Mouse (Mus musculus): ENCODE data around the gene Dyrk1a.
"Not testable (repeated sequence)": the region's sequence is repeated elsewhere in the genome, so short reads cannot be mapped to it uniquely, and the experiment has no call there.

Dyrk1a gene

DNA sequence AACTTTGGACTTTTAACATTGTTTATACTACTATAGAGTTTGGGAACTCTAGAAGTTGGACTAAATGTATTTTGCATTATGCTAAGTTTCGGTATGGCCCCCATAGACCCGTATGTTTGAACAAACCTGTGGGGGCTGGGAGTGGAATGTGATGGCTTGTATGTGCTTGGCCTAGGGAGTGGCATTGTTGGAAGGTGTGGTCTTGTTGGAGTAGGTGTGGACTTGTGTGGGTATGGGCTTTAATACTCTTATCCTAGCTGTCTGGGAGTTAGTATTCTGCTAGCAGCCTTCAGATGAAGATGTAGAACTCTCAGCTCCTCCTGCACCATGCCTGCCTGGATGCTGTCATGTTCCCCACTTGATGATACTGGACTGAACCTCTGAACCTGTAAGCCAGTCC lies 72.0 kb downstream of the Dyrk1a start:
- DNase-seq: no peak

DNA sequence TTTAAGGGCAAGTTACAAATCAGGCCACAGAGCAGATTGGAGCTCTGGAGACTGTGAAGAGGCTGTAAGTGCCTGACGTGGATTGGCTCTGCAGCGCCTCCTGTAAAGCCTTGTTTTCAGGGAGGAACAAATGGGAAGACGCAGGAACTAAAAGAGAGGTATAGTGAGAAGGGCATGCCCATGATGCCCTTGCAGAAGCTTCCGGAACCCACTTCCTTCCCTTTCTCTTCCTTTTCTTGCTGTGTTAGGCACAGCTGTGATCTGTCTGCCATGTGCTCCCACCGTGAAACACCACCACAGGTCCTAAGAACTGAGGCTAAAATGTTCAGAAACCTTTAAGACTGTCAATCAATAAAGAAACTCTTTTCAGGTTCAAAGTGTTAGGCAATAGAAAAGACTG lies 77.3 kb downstream of the Dyrk1a start:
- peak in 1 of 2 experiments; percentile 25 for DNase-seq

DNA sequence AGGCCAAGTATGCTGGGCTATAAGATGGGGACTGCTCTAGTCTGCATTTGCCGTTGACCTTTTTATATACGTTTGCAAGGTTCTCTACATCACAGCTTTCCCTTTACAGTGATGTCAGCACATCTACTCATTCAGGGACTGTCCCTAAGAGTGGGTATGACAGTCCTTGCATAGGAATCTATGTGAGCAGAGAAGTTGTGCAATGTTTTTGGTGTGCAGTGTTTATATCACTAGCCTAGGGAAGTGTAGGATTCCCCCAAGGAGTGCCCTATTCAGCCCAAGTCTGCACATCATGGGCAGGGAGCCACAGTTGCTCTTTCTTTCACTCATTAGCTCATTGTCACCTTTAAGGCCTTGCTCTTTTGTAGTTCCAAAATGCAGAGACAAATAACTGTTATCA lies 78.1 kb downstream of the Dyrk1a start:
- no peak for DNase-seq

DNA sequence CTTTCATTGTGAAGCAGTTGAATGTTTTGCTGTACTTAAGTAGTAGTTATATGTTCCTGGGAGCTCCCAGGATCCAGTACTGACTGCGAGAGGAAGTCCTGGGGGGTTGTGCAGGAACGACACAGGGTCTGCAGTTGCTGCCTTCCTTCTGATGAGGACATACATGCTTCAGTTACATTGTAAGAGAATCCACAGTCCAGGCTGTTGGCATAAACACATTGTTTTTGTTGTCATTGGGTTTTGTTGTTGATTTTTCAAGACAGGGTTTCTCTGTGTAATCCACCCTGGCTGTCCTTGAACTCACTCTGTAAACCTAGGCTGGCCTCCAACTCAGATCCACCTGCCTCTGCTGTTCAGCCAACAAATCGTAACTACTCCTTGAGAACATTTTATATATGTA lies 80.1 kb downstream of the Dyrk1a start:
- DNase-seq: no peak

DNA sequence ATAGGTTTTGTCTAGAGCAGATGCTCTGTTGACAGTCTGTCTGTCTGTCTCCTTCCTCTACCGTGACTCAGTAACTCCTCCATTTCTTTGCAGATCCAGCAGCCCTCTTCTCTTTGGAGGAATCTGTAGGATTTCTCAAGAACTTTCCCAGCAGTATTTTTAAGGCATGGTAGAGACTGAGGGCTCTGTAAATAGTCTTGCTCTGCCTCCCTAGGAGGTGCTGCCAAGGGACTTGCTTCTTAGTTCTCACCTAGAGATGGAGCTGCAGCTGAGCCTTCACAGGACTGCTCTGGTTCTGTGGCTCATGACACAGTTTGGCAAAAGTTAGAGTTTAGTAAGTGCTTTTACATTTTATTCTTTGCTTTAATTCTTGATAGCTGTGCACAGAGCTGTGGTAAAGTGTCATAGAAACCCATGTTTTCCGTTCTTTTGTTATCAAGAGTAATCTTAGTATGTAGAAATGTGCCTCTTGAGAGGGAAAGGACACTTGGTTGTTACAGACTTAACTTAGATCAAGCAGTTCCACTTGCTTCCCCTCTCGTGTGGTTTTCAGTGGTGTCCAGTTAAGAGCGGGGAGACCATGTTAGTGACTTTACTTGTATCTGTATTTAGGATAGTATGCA lies 82.4 kb downstream of the Dyrk1a start:
- no peak for DNase-seq

DNA sequence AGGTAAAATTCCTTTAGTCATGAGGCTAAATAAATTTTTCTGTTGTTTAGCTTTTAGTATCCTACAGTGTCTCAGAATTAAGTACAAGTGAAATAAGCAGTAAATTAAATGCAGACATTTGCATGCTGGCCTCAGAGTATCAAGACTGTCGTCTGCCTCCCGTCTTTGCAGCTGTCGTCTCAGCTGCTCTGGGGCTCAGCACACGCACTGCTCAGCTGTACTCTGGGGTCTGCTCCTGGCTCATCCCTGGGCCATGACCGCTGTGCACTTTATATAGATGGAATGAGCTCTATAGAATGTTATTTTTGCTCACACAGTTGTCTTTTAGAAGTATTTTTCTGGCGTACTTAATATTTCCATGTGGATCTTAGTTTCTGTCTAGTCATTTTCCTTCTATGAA lies 85.3 kb downstream of the Dyrk1a start:
- no peak for DNase-seq

DNA sequence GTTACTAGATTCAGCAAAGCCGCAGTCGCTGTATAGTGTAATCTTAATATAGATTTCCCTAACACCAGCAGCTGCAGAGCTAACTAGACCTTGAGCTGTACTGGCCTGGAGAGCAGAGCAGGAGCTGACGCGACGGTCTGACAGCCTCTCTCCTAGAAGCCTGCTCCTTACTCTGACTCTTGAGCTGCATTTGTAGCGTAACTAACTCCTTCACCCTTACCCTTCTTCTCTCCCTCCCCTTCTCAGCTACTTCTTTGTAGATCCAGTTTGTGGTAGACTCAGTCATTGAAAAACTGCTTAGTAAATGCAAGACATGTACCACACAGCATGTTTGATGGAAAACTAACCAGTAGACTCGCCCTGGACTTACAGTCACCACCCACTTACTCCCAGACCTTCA lies 87.1 kb downstream of the Dyrk1a start:
- DNase-seq: no peak

DNA sequence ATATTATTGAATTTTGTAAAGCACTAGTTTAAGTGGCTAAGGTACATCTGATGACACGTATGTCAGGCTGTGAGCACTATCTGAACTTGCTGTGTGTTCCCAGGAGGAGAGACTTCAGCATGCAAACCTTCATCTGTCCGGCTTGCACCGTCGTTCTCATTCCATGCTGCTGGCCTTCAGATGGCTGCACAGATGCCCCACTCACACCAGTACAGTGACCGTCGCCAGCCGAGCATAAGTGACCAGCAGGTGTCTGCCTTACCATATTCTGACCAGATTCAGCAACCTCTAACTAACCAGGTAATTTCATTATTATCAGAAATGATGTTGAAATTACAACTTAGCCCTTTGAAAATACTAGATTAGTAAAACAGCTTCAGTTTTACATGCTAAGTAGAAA lies 89.6 kb downstream of the Dyrk1a start:
- DNase-seq: no peak

DNA sequence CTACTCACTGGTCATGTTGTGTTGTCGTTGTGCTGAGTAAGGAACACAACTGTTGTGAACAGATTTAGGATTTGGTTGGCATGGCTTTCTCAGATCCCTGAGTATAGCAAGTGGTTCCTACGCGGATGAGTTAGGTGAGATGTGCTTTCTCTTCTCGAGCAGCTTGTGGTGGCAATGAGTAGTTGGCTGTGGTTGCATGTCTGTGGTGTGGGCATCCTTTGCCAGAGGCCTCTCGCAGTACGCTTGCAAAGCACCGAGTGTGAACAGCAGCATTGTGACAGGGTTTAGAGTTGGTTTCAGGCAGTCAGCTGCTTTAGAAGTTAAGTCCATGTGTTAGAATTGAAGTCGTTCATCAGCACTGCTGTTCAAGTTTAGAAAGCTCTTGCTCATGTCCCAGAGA lies 90.4 kb downstream of the Dyrk1a start:
- no peak for DNase-seq

DNA sequence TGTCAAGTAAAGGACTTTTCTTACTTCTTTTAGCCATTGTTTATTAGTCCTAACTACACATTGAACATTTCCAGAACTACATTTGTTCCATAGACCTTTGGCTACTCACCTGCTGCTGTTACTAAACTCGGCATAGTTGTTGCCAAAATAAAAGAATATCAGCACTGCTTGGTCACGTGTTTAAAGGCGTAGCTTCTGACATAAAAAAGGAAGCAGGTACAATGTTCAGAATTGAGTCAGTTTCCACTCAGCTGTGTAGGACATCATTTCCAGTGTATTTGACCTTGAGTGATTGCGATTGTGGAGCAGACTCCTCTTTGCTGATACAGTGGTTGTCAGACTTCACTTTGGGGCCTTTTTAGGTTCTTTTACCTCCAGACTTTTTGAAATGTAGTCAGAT lies 97.7 kb downstream of the Dyrk1a start:
- DNase-seq: no peak

DNA sequence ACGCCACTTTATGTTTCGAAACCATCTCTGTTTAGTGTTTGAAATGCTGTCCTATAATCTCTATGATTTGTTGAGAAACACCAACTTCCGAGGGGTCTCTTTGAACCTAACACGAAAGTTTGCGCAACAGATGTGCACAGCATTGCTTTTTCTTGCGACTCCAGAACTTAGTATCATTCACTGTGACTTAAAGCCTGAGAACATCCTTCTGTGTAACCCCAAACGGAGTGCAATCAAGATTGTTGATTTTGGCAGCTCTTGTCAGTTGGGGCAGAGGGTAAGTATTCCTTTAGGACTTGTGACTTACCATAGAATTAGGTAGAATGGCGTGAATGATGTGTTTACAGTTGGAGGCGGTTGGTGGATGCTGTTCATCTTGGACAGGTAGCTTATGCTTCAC lies 101.5 kb downstream of the Dyrk1a start:
- DNase-seq: no peak

DNA sequence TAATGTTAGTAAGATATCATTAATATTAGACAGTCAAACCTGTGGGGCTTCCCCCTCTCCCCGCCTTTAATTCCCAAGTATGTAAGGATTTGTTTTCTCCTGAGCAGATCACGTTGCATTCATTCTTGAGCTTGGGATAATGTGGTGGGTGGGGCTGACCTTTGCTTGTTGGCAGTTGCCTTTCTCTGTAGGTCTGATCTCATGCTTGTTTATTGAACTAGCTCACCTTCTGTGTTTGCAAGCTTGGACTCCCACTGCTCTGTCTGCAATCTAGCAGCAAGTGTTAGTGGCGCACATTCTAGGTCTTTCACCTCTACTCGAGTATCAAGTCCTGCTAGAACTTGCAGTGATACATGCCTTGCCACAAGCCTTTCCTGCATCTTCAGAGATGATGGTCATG lies 111.1 kb downstream of the Dyrk1a start:
- DNase-seq: no peak

DNA sequence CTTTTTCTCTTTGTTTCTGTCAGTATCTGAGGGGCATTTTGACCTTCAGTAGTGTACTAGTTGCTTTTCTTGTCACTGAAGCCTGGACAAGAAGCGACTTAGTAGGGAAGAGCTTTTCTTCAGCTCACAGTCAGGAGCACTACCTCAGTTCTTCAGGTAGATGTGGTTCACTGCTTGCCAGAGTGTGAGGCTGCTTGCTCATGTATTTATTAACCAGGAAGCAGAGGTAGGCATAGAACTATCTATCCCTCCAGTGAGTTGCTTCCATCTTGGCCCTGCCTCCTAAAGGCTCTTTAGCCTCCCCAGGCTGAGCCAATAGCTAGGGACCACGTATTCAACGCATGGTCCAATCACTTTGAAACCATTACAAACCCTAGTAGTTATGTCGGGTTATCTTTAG lies 112.0 kb downstream of the Dyrk1a start:
- DNase-seq: no peak

DNA sequence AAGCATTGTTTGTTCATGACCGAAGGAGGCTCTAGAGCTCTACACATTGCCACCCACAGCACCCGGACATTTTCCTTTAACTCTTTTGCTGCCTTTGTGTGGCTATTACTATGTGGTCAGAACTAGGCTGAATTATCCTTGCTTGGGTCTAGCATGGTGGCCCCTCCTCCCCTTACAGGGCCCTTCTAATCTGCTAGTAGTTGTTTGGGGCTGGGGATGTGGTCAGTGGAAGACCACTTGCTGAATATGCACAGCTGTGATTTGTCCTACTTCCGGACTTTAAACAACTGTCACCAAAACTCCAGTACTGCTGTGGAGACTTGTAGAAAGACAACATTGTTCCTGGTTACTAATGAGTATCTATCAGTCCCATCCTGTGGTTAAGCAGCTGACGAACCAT lies 114.2 kb downstream of the Dyrk1a start:
- no peak for DNase-seq

DNA sequence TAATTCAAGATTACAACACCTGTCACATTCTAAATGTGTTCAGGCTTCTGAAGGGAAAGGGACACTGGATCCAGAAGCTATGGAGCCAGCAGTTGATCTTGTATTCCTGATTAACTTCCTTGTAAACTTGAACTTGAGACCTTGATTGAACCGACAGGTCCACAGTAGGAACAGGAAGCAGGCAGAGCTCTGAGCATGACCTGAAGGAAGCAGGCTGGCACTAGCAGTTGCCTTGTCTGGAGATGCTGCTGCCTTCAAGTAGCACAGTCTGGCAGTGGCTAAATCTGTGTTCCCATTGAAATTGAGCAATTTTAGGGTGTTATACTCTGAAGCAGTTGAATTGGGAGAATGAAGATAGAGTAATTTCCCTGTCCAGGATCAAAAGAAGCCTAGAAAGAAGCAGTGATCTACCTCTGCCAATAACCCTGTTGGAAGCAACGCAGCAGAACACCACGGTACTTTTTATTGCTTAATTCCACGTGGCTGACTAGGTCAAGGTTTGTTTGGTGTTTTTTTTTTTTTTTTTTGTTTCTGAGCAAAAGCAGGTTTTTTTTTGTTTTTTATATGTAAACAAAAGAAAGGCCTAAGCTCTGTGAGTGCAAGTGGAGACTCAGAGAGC lies 124.0 kb downstream of the Dyrk1a start:
- no peak for DNase-seq

DNA sequence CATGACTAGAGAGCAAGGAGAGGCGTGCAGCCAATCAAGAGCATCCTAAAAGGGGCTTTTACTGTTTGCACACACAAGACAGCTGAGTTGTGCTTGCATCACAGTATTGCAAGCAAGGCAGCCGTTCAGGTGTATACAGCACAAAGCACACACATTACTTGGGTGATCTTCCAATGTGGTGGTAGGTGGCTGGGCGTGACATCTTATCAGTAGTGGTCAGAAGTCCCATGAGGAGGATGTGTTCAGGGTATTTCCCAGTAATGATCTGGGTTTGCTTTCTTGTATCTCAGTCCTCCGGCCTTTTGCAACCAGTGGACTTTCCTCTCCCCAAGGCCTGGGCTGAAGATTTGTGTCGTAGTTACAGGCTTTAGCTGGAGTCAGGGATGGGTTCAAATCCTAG lies 127.7 kb downstream of the Dyrk1a start:
- no peak for DNase-seq

DNA sequence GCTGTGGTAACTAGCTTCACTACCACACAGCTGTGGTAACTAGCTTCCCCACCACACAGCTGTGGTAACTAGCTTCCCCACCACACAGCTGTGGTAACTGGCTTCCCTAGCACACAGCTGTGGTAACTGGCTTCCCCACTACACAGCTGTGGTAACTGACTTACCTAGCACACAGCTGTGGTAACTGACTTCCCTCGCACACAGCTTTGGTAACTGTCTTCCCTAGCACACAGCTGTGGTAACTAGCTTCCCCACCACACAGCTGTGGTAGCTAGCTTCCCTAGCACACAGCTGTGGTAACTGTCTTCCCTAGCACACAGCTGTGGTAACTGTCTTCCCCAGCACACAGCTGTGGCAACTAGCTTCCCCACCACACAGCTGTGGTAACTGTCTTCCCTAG lies 128.4 kb downstream of the Dyrk1a start:
- not testable (repeated sequence) for DNase-seq

DNA sequence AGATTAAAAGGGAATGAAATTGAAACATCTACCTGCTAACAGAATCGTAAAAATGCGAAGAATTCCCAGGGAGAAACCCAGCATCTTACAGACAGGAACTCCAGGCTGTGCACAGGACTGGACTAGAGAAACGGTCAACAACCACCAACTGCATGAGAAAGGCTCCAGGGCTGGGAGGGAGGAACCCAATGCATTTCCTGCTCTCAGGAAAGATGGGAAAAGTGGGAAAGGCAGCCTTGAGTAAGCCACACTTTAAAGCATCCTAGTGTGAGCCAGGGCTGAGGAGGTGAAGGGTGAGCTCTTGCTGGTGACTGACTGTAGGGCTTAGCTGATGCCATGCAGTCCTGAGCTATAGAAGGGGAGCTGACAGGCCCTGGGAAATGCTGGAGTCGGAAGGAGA lies 131.3 kb downstream of the Dyrk1a start:
- no peak for DNase-seq

DNA sequence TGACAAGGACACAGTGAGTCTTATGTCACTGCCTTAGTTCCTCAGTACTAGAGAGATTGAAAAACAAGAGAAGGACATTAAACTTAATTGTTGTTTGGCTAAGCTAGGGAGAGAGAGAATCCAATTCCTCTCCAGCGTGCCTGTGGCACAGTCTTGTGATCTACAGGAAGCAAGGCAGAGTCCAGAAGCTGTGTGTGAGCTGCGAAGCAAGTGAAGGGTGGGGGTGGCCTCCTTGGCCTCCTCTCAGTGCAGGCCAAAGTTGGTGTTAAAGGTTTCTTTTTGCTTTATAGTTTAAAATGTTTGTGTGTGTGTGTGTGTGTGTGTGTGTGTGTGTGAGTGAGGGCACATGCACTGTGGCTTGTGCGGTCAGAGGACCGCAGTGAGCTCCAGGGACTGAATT lies 132.2 kb downstream of the Dyrk1a start:
- no peak for DNase-seq

DNA sequence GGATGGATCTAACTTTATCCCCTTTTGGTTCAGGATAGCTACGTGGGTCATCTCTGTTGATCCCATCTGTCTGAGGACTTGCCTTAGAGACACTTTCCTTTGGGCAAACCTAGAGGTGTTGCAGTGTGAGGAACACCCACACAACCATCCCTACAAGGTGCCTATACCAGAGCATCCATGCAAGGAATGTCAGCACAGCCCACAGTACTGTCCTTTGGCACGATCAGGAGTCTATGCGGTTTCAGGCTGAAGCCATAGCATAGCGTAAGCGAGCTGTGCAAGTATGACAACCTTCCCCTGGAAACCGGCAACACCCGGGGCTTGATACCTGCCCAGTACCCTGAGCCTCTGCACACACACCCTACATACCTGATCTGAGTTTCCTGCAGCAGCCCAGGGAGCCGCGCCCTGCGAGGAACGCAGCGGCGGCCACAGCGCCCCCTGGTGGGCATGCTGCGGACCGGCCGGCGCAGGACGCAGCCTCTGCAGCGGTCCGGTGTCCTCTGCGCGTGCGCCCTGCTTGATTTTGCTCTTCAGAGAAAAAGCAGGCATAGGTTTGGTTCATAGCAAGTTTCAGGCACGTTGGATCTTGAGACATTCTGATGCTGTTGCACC lies 143.8 kb downstream of the Dyrk1a start:
- peak; percentile 50 to 55 for DNase-seq

DNA sequence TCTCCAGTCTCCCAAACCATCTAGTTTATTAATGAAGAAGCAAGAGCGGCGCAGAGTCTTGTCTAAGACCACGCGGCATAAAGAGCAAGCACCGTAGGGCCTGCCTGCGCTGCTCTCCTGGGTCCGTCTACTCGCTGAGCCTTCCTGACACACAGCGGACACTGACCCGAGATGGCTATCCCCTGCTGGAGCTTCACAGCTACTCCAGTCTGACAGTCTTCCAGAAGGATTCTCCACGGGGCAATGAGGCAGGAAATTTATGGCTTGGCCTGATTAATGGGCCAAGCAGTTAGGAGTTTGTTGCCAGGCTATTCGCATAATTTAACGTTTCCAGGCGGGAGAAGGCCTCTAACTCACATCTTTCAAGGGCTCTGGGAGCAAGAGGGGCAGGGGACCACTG lies 144.7 kb downstream of the Dyrk1a start:
- no peak for DNase-seq

DNA sequence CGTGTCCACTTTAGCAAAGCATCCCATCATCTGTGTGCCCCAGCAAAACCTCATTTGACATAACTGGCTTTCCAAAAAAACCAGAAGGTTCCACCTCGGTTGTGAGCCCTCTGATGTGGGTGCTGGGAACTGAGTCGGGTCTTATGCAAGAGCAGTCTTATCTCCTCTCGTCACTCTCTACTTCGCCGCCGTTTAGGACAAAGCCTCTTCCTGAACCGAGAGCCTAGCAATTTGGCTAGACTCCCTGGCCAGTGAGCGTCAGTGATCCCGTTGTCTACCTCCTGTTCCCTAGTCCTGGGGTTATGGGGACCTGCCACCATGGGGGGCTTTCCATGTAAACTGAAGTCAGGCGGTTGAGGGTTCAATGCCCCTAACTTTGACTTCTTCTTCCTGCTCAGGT lies 147.2 kb downstream of the Dyrk1a start:
- no peak for DNase-seq

DNA sequence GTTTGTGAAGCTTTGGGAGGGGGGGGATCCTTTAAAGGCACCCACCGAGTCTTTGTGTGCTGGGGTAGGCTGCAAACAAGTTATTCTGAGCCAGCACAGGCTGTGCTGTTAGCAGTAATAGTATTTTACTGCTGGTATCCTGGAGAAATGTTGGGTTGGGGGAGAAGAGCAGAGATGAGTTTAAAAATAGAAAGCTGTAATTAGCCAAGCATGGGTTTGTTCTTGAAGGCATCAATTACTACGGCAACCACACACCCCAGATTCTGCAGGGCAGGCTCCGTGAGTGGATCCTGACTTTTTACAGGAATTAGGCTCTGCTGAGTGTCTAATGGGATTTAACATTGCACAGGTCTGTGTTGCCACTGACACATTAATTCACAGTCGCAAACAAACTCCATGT lies 149.1 kb downstream of the Dyrk1a start:
- DNase-seq: no peak

DNA sequence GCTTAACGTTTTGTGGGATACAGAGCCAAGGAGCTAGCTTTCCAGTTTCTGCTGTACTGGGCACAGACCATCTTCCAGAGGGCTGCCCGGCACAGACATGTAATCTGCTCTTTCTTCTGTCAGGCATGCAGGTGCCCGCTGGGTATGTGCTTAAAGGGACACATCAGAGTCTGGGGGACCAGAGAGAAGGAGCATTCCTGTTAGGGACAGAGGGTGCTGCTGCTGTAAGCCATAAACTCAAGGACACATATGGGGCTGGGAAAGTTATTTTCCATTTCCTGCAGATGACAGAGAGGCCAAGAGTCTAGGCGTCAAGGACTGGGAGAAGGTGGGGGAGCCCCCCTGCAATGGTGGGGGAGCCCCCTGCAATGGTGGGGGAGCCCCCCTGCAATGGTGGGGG lies 149.7 kb downstream of the Dyrk1a start:
- no peak for DNase-seq
